ENCODE assay signal across 16 mouse cellular contexts in the genomic region with DNA sequence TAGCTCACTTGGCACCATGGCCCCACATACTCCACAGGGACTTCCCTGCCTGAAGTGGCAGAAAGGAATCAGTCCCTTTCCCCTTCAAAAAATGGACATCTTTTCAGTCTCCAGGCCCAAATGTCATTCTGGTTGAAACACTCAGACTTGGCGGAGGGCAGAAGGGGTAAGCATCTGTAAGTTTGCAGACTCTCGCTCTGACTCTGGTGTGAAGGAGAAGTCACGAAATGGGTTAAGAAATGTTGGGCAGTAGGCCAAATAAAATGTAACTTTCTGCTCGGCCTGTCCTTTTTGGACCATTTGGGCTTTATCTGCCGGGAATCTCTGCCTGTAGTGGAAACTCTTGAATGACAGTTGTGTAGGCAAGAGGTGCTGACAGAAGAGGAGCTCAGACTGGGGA.
"Had no signal": no experiment of that assay in that cellular context is flagged by ENCODE, and none has a peak within 500 bp of the region (broad histone marks: within the 10 kb centered on the region; RNA-seq: fewer than 3 reads in every experiment).

No protein-coding gene starts in this region.

- H3K4me1 ChIP-seq: liver, embryonic 13.5 days; liver, embryonic 15.5 days; megakaryocyte, embryonic 14.5 days; midbrain, embryonic 13.5 days; midbrain, embryonic 15.5 days; neural tube, embryonic 12.5 days; stomach, embryonic 15.5 days had no signal

- H3K4me3 ChIP-seq: liver, embryonic 13.5 days; liver, embryonic 15.5 days; megakaryocyte, embryonic 14.5 days; midbrain, embryonic 13.5 days; midbrain, embryonic 15.5 days; neural tube, embryonic 12.5 days; stomach, embryonic 15.5 days had no signal

- ATAC-seq: liver, postnatal 0 days; midbrain, embryonic 13.5 days; midbrain, embryonic 15.5 days had no signal

- H3K4me2 ChIP-seq: liver, embryonic 11.5 days; liver, embryonic 13.5 days; liver, embryonic 15.5 days; midbrain, embryonic 11.5 days; midbrain, embryonic 13.5 days; midbrain, embryonic 15.5 days; neural tube, embryonic 12.5 days; stomach, embryonic 15.5 days had no signal

- H3K36me3 ChIP-seq: liver, embryonic 13.5 days; liver, embryonic 15.5 days; midbrain, embryonic 13.5 days; midbrain, embryonic 15.5 days; neural tube, embryonic 12.5 days; stomach, embryonic 15.5 days had no signal

- H3K27me3 ChIP-seq: neural tube, embryonic 12.5 days; stomach, embryonic 15.5 days had no signal

- H3K27ac ChIP-seq: liver, embryonic 13.5 days; liver, embryonic 15.5 days; macrophage; midbrain, embryonic 13.5 days; midbrain, embryonic 15.5 days; neural tube, embryonic 12.5 days; stomach, embryonic 15.5 days; stomach, postnatal 0 days had no signal

- H3K9ac ChIP-seq: liver, embryonic 13.5 days; liver, embryonic 15.5 days; liver, postnatal 0 days; midbrain, embryonic 13.5 days; midbrain, embryonic 15.5 days; neural tube, embryonic 12.5 days; stomach, embryonic 15.5 days had no signal

- DNase-seq: liver, embryonic 13.5 days; liver, postnatal 0 days; right cerebral cortex, postnatal 14 days; thymus, adult 2 months; thymus, postnatal 25 days; thymus, postnatal 4 days had no signal

- H3K9me3 ChIP-seq: liver, embryonic 13.5 days; liver, embryonic 15.5 days; megakaryocyte, embryonic 14.5 days; midbrain, embryonic 13.5 days; midbrain, embryonic 15.5 days; neural tube, embryonic 12.5 days; stomach, embryonic 15.5 days had no signal
